Mouse (Mus musculus): ENCODE measurements around the gene Mybphl. TPM values are rescaled to one million over a fixed set of nuclear protein-coding genes. Genes with fewer than 3 reads are reported as not detected.

Gene Mybphl
- 0.12 TPM in 1 of 2 replicates, not detected in the other for polyA plus RNA-seq (2014; fragmentation: Nextera tagmentation; extraction: Ambion mirVana)

DNA sequence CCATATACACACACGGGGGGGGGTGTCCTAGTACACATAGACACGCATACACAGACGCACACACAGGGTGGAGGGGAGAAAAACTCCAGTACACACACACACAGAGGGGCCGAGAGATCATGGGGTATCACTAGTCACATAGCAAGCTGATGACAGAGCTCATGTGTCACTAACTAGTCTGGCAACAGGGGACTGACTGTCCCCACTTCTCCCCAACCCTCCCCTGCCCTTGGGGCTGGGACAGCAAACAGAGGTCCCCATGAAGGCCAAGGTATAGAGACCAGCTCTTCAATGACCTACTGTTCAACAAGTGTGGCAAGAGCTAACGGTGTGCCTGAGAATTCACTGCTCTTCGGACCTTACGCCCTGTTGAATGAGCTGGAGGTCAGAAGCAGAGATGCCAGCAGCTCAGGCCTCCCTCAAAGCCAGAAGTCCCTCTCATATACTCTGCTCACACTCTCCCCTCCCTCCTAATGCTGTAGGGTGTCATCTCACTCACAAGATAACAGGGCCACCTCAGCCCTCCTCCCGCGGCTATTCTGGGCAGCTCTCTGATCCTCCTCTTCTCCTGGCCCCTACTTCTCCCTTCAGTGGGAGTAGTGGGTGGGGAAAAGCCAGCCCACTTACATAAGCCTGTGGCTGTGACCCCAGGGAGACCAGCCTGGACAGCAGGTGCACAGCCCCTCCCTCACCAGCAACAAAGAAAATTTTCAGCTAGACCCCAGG lies at the start of gene Mybphl:
Gene Mybphl, plus strand, starts transcription at position 642 of the 726 bp plus-strand sequence.
- ATAC-seq (ENCODE audit: low FRiP score) (no peak), DNase-seq (ENCODE audit: low spot score, missing footprints) (no peak)
- Histone ChIP-seq H3K27me3 (ENCODE audit: control insufficient read depth, insufficient read depth, low read length) (no peaks in the 10 kb centered on the region), H3K4me1 (ENCODE audit: control insufficient read depth, insufficient read depth, low read length) (peaks cover 17% of the 10 kb centered on the region), H3K4me2 (no peak within 1 kb of the TSS), H3K36me3 (ENCODE audit: control insufficient read depth, insufficient read depth, low read length) (no peaks in the 10 kb centered on the region), H3K9me3 (ENCODE audit: control insufficient read depth, low read length) (no peaks in the 10 kb centered on the region), H3K4me3 (ENCODE audit: low read depth, low read length) (no peak within 1 kb of the TSS), H3K9ac (ENCODE audit: low read length) (no peak within 1 kb of the TSS), H3K27ac (ENCODE audit: low read depth, low read length) (no peak within 1 kb of the TSS)
- 76% methylated on average over 9 of the region's 9 CpGs for WGBS

DNA sequence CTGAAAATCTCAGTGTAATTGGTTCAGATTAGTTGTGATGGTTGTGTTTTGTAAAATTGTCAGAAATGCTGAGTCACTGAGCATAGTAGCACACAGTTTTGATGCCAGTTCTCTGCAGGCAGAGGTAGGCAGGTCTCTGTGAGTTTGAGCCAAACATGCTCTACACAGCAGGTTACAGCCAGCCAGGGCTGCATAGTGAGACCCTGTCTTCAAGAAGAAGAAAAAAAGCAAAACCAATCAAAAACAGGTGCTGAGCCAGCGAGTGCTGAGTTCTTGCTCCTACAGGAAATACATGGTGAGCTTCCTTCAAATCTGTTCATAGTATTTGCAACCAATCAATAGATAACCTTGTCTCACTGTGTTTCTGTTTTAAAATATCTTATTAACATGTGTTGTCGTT lies 46.2 kb upstream of the Mybphl start:
- H3K9ac ChIP-seq (ENCODE audit: low read length) = no peak overlapping the region

DNA sequence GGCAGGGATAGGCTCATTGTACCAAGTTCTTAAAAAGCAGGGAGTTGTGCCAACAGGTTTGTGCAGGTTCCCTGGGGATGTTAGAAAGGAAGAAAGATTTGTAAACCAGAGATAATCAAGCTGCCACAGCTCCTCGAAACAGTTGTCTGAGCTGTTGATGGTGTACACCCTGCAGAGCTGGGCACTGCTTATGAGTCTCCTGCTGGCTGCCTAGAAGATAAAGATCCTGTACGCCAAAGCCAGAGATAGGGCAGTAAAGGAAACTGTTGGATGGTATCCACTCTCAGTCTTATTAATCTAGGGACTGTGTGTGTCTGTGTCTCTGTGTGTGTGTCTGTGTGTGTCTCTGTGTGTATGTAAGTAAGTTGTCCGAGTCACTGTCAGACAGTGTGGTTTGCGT lies 43.0 kb upstream of the Mybphl start:
- Histone ChIP-seq H3K27me3 (ENCODE audit: control insufficient read depth, insufficient read depth, low read length) (no peaks in the 10 kb centered on the region), H3K9ac (ENCODE audit: low read length) (no peak overlapping the region), H3K9me3 (ENCODE audit: control insufficient read depth, low read length) (no peaks in the 10 kb centered on the region), H3K4me2 (no peak overlapping the region), H3K4me1 (ENCODE audit: control insufficient read depth, insufficient read depth, low read length) (no peaks in the 10 kb centered on the region), H3K27ac (ENCODE audit: low read depth, low read length) (no peak overlapping the region), H3K4me3 (ENCODE audit: low read depth, low read length) (no peak overlapping the region), H3K36me3 (ENCODE audit: control insufficient read depth, insufficient read depth, low read length) (no peaks in the 10 kb centered on the region)
- DNase-seq (ENCODE audit: low spot score, missing footprints) (no peak), ATAC-seq (ENCODE audit: low FRiP score) (no peak)
- 84% methylated on average over 4 of the region's 4 CpGs for WGBS

More for the DNA sequence above, 46.2 kb upstream of the Mybphl start:
- H3K27me3 ChIP-seq (ENCODE audit: control insufficient read depth, insufficient read depth, low read length) = no peaks in the 10 kb centered on the region
- DNase-seq (ENCODE audit: low spot score, missing footprints) (no peak), ATAC-seq (ENCODE audit: low FRiP score) (no peak)
- H3K4me2 ChIP-seq = no peak overlapping the region
- WGBS = 55% methylated on average over 2 of the region's 2 CpGs
- H3K36me3 ChIP-seq (ENCODE audit: control insufficient read depth, insufficient read depth, low read length) = no peaks in the 10 kb centered on the region
- no peak overlapping the region for H3K4me3 ChIP-seq (ENCODE audit: low read depth, low read length)
- no peaks in the 10 kb centered on the region for H3K4me1 ChIP-seq (ENCODE audit: control insufficient read depth, insufficient read depth, low read length)
- H3K27ac ChIP-seq (ENCODE audit: low read depth, low read length) = no peak overlapping the region
- no peaks in the 10 kb centered on the region for H3K9me3 ChIP-seq (ENCODE audit: control insufficient read depth, low read length)

DNA sequence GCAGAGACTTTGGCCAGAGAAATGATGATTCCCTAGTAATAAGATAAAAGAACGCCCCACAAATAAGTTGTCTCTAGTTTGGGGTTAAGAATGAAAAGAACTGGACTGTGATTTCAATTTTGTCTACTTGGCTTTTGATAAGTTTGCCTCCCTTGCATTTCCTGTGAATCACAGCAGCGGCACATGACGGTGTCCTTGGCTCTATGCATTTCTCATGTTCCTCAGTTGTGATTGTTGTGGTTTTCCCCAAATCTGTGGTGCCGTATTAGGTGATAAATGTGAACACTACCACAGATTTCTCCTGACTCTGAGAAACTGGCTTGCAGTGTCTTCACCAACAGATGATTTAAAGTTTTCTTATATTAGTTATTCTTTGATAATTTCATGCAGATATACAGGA lies 42.6 kb upstream of the Mybphl start:
- H3K36me3 ChIP-seq (ENCODE audit: control insufficient read depth, insufficient read depth, low read length) = no peaks in the 10 kb centered on the region; the same call in 1 of the 2 replicates
- WGBS = 89% methylated on average over 4 of the region's 4 CpGs
- H3K4me2 ChIP-seq = no peak overlapping the region
- H3K9ac ChIP-seq (ENCODE audit: low read length) = no peak overlapping the region
- DNase-seq (ENCODE audit: low spot score, missing footprints) (no peak), ATAC-seq (ENCODE audit: low FRiP score) (no peak)
- H3K27me3 ChIP-seq (ENCODE audit: control insufficient read depth, insufficient read depth, low read length) = no peaks in the 10 kb centered on the region
- no peaks in the 10 kb centered on the region for H3K9me3 ChIP-seq (ENCODE audit: control insufficient read depth, low read length)
- no peak overlapping the region for H3K4me3 ChIP-seq (ENCODE audit: low read depth, low read length)
- no peak overlapping the region for H3K27ac ChIP-seq (ENCODE audit: low read depth, low read length)
- no peaks in the 10 kb centered on the region for H3K4me1 ChIP-seq (ENCODE audit: control insufficient read depth, insufficient read depth, low read length)

DNA sequence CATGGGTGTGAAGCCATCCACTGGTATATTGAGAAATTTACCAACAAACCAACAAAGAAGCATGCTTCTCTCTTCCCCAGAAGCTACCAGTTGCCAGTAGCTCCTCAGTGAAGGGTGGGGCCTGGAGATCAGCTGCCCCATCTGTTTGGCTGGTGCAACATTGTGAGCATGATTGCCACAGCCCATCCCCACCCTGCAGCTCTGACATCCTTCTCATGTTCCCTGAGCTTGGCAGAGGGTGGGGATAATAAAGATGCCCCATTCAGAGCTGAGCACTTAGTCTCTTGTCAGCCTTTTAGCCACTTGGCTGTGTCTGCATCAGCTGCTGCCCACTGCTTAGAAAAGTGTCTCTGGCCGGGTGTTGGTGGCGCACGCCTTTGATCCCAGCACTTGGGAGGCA lies 41.7 kb upstream of the Mybphl start:
- DNase-seq (ENCODE audit: low spot score, missing footprints) (no peak), ATAC-seq (ENCODE audit: low FRiP score) (no peak)
- H3K36me3 ChIP-seq (ENCODE audit: control insufficient read depth, insufficient read depth, low read length) = no peaks in the 10 kb centered on the region; the same call in 1 of the 2 replicates
- H3K4me1 ChIP-seq (ENCODE audit: control insufficient read depth, insufficient read depth, low read length) = no peaks in the 10 kb centered on the region
- no peaks in the 10 kb centered on the region for H3K9me3 ChIP-seq (ENCODE audit: control insufficient read depth, low read length)
- 88% methylated on average over 3 of the region's 3 CpGs for whole genome bisulfite sequencing
- no peak overlapping the region for H3K9ac ChIP-seq (ENCODE audit: low read length)
- no peaks in the 10 kb centered on the region for H3K27me3 ChIP-seq (ENCODE audit: control insufficient read depth, insufficient read depth, low read length)
- no peak overlapping the region for H3K4me3 ChIP-seq (ENCODE audit: low read depth, low read length)
- H3K27ac ChIP-seq (ENCODE audit: low read depth, low read length) = no peak overlapping the region
- no peak overlapping the region for H3K4me2 ChIP-seq

DNA sequence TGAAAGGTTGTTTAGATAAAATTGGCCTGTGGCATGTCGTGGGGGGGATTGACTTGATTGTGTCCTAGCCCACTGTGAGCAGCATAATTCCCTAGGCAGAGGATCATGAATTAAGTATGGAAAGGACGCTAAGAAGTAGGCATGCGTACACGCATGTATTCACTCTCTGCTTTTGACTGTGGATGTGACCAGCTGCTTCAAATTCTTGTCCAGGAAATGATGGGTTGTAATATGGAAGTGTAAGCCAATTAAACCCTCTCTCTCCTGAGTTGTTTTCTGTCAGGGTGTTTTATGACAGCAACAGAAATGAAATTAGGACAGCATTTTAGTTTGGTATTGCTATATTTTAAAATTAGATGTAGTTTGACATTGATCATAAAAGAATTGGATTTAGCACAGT lies 39.9 kb upstream of the Mybphl start:
- Histone ChIP-seq H3K36me3 (ENCODE audit: control insufficient read depth, insufficient read depth, low read length) (peaks cover 4% of the 10 kb centered on the region; the same call in 1 of the 2 replicates), H3K4me3 (ENCODE audit: low read depth, low read length) (no peak overlapping the region), H3K27me3 (ENCODE audit: control insufficient read depth, insufficient read depth, low read length) (no peaks in the 10 kb centered on the region), H3K9ac (ENCODE audit: low read length) (no peak overlapping the region), H3K27ac (ENCODE audit: low read depth, low read length) (no peak overlapping the region), H3K4me2 (no peak overlapping the region), H3K4me1 (ENCODE audit: control insufficient read depth, insufficient read depth, low read length) (no peaks in the 10 kb centered on the region), H3K9me3 (ENCODE audit: control insufficient read depth, low read length) (no peaks in the 10 kb centered on the region)
- 94% methylated on average over 4 of the region's 4 CpGs for WGBS
- ATAC-seq (ENCODE audit: low FRiP score) (no peak), DNase-seq (ENCODE audit: low spot score, missing footprints) (no peak)

DNA sequence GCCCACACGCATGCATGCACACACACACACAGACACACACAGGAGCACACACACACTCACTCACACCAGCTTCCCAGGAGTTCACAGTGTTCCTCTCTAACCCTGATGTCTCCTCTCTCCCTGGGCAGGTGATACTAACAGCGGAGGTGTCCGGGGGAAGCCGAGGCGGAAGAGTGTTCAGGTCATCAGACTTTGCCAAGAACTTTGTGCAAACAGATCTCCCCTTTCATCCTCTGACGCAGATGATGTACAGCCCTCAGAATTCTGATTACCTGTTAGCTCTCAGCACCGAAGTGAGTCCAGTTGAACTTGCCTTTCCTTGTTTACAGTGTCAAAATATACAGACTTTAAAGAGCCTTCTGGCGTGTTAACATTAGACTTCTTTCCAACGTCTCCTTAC lies 39.2 kb upstream of the Mybphl start:
- no peak overlapping the region for H3K9ac ChIP-seq (ENCODE audit: low read length)
- H3K27me3 ChIP-seq (ENCODE audit: control insufficient read depth, insufficient read depth, low read length) = no peaks in the 10 kb centered on the region
- no peaks in the 10 kb centered on the region for H3K4me1 ChIP-seq (ENCODE audit: control insufficient read depth, insufficient read depth, low read length)
- no peak for ATAC-seq (ENCODE audit: low FRiP score)
- WGBS = 95% methylated on average over 9 of the region's 9 CpGs
- H3K4me2 ChIP-seq = no peak overlapping the region
- no peak for DNase-seq (ENCODE audit: low spot score, missing footprints)
- no peak overlapping the region for H3K27ac ChIP-seq (ENCODE audit: low read depth, low read length)
- H3K4me3 ChIP-seq (ENCODE audit: low read depth, low read length) = no peak overlapping the region
- H3K9me3 ChIP-seq (ENCODE audit: control insufficient read depth, low read length) = no peaks in the 10 kb centered on the region
- H3K36me3 ChIP-seq (ENCODE audit: control insufficient read depth, insufficient read depth, low read length) = peaks cover 4% of the 10 kb centered on the region; the same call in 1 of the 2 replicates

DNA sequence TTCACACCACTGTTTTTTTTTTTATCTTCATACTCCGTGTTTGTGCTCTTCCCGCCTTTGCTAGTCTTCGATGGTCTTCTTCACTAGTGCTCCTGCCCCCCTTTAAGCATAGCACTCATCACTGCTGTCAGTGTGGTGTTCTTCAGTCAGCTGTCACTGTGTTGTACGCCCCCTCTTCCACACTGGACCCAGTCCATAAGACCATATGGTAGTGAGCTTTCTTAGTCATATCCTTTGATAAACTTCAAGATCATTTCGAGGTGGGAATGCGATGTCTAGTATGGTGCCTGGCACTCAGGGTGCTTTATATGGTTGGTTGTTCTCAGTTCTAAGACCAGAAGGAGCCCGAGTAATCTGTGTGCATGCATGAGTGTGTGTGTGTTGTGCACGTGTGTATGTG lies 37.4 kb upstream of the Mybphl start:
- Histone ChIP-seq H3K9me3 (ENCODE audit: control insufficient read depth, low read length) (no peaks in the 10 kb centered on the region), H3K27ac (ENCODE audit: low read depth, low read length) (no peak overlapping the region), H3K9ac (ENCODE audit: low read length) (no peak overlapping the region), H3K4me3 (ENCODE audit: low read depth, low read length) (no peak overlapping the region), H3K27me3 (ENCODE audit: control insufficient read depth, insufficient read depth, low read length) (no peaks in the 10 kb centered on the region), H3K36me3 (ENCODE audit: control insufficient read depth, insufficient read depth, low read length) (peaks cover 4% of the 10 kb centered on the region; the same call in 1 of the 2 replicates), H3K4me1 (ENCODE audit: control insufficient read depth, insufficient read depth, low read length) (no peaks in the 10 kb centered on the region), H3K4me2 (no peak overlapping the region)
- DNase-seq (ENCODE audit: low spot score, missing footprints) = no peak
- no peak for ATAC-seq (ENCODE audit: low FRiP score)
- 94% methylated on average over 8 of the region's 8 CpGs for WGBS

DNA sequence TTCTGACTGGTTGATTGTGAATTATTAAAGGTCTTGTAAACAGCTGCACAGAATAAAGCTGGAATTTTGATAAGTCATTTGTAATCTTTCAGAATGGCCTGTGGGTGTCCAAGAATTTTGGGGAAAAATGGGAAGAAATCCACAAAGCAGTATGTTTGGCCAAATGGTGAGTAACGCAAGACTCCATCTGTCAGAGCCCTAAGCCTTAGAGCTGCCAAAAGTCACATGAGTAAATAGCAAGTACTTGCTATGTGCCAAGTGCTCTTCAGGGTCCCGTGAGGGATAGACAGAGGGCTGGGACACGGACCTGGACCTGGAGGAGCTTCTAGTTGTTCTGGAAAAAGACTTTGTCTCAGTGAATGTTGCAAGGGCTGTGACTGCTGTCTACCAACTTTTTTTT lies 36.8 kb upstream of the Mybphl start:
- H3K27ac ChIP-seq (ENCODE audit: low read depth, low read length) = no peak overlapping the region
- no peaks in the 10 kb centered on the region for H3K27me3 ChIP-seq (ENCODE audit: control insufficient read depth, insufficient read depth, low read length)
- H3K36me3 ChIP-seq (ENCODE audit: control insufficient read depth, insufficient read depth, low read length) = peaks cover 6% of the 10 kb centered on the region; the same call in 1 of the 2 replicates
- DNase-seq (ENCODE audit: low spot score, missing footprints) (no peak), ATAC-seq (ENCODE audit: low FRiP score) (no peak)
- H3K9me3 ChIP-seq (ENCODE audit: control insufficient read depth, low read length) = no peaks in the 10 kb centered on the region
- H3K4me3 ChIP-seq (ENCODE audit: low read depth, low read length) = no peak overlapping the region
- no peak overlapping the region for H3K9ac ChIP-seq (ENCODE audit: low read length)
- WGBS = 91% methylated on average over 3 of the region's 3 CpGs
- H3K4me2 ChIP-seq = no peak overlapping the region
- no peaks in the 10 kb centered on the region for H3K4me1 ChIP-seq (ENCODE audit: control insufficient read depth, insufficient read depth, low read length)
